Mouse (Mus musculus): ENCODE results near the gene Impdh2. TPM values are rescaled to one million over a fixed set of nuclear protein-coding genes. Genes with fewer than 3 reads are reported as not detected.

Impdh2 gene
- polyA plus RNA-seq, 1 experiment: 70.6 TPM

DNA sequence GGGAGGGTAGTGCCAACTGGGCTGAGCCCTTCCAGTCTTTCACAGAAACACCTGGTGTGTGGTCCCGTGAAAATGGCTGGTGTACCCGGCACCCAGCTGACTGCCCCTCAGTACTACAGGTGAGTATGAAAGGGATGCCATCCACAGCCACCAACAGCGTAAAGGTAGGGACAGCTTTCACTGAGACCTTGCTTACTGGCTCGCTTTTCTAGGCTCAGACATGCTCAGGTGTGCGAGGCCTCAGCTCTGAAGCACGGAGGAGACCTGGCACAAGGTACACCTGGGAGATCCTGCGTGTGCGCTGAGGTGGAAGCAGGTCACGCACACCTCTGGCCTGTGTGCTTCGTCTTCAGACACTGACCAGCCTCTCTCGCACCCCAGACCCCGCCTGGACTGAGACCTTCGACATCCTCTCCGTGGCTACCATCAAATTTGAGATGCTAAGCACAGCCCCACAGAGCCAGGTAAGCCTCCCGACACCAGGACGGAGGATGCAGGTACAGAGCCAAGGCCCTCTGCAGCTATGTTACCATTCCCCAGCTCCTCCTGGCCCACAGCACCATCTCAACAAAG, 11.4 kb downstream of the Impdh2 start:
- Histone ChIP-seq H3K4me1 (ENCODE audit: control insufficient read depth, insufficient read depth, low read length) (peaks cover 4% of the 10 kb centered on the region; the same call in 1 of the 2 replicates), H3K27me3 (ENCODE audit: control insufficient read depth, insufficient read depth, low read length) (no peaks in the 10 kb centered on the region), H3K4me3 (replicated peaks; ENCODE audit: insufficient read depth, low read depth, low read length) (no peak overlapping the region), H3K27ac (ENCODE audit: insufficient read depth, low read length) (no peak overlapping the region)
- no peak for TF ChIP-seq POLR2A (IDR thresholded peaks at IDR 0.05; ENCODE audit: borderline replicate concordance, insufficient read depth, low read length)
- TF ChIP-seq CTCF (IDR thresholded peaks at IDR 0.05; ENCODE audit: borderline replicate concordance, insufficient read depth, low read depth, low read length): no peak
- DNase-seq: no peak
- 90% methylated on average over 16 of the region's 16 CpGs for WGBS

DNA sequence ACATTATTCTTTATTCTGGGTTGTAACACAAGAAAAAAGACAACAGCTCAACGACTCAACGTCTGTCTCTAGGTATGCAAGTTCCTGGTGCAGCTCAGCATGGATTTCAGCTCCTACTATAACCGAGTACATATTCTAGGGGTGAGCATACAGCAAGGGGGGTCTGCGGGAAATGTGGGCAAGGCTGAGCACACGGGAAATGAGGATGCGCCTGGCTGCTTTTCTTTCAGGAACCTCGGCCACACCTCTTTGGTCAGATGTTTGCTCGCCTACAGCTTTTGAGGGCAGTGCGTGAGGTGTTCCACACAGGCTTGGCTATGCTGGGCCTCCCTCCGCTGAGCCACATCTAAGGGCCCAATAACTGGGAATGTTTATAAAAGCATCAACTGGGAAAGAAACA, 12.2 kb downstream of the Impdh2 start:
- WGBS: 77% methylated on average over 10 of the region's 10 CpGs
- H3K27ac ChIP-seq (ENCODE audit: insufficient read depth, low read length): no peak overlapping the region
- no peak for DNase-seq
- TF ChIP-seq CTCF (IDR thresholded peaks at IDR 0.05; ENCODE audit: borderline replicate concordance, insufficient read depth, low read depth, low read length) (no peak), POLR2A (IDR thresholded peaks at IDR 0.05; ENCODE audit: borderline replicate concordance, insufficient read depth, low read length) (no peak)
- H3K27me3 ChIP-seq (ENCODE audit: control insufficient read depth, insufficient read depth, low read length): no peaks in the 10 kb centered on the region
- H3K4me1 ChIP-seq (ENCODE audit: control insufficient read depth, insufficient read depth, low read length): peaks cover 4% of the 10 kb centered on the region; the same call in 1 of the 2 replicates
- no peak overlapping the region for H3K4me3 ChIP-seq (replicated peaks; ENCODE audit: insufficient read depth, low read depth, low read length)

DNA sequence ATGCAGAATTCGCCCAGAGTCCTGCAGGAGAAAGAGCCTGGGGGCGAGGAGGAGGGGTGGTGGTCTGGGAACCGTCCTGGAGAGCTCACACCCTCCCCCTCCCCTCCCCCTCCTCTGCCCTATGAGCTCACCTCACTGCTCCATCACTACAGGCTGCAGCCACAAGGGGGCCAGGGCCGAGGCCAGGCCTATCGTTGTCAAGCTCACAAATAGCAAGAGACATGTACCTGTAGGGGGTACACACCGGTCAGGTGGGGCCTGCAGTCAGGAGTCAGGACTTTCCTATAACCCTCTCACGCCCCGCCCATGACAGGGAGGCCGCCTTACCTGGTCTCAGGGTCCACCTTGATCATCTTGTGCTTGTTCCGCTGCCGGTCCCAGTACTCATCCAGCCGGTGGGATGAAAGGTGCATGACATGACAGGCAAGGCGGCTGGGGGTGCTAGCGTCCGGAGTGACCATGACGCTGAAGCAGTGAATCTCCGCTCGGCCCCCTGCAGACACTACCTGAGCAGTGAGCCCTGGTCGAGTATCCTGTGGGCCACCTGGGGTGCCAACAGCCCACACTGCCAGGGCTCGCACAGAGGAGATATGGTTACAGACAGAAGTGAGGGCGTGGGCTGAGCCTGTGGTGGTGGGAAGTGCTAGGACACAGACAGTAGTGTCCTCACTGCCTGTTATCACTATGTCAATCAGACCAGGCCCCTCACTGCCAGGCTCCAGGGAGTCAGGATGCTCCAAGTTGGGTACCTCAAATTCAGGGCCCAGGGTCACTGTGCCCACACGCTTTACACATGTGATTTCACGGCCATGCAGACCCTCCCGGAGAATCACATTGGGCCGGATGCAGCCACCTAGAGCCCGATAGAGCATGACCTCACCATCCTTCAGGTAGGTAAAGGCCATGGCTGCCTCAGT, 13.9 kb downstream of the Impdh2 start:
- TF ChIP-seq POLR2A (IDR thresholded peaks at IDR 0.05; ENCODE audit: borderline replicate concordance, insufficient read depth, low read length): no peak
- TF ChIP-seq CTCF (IDR thresholded peaks at IDR 0.05; ENCODE audit: borderline replicate concordance, insufficient read depth, low read depth, low read length): peak; percentile 50
- Histone ChIP-seq H3K4me1 (ENCODE audit: control insufficient read depth, insufficient read depth, low read length) (peaks cover 5% of the 10 kb centered on the region), H3K27me3 (ENCODE audit: control insufficient read depth, insufficient read depth, low read length) (no peaks in the 10 kb centered on the region), H3K27ac (ENCODE audit: insufficient read depth, low read length) (no peak overlapping the region), H3K4me3 (replicated peaks; ENCODE audit: insufficient read depth, low read depth, low read length) (no peak overlapping the region)
- WGBS: 49% methylated on average over 26 of the region's 26 CpGs
- peak; percentile 56 to 57 for DNase-seq

DNA sequence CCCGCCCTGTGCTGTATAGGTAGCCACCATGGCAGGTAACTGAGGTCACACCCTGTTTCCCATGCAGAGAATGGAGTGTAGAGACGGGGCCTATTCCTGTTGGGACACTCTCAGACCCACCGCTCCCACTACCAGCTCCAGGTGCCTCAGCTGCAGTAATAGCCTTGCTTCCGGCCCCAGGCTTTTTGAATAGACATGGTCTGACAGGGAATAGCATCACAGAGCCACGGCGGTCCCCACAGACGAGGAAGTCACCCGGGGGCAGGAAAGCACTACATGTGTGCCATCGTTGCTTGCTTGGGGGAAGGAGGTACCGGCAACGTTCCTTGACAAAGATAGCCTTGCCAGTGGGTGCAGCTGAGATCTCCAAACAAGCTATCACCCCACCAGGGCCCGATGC, 14.8 kb downstream of the Impdh2 start:
- Histone ChIP-seq H3K27me3 (ENCODE audit: control insufficient read depth, insufficient read depth, low read length) (no peaks in the 10 kb centered on the region), H3K4me1 (ENCODE audit: control insufficient read depth, insufficient read depth, low read length) (peaks cover 7% of the 10 kb centered on the region), H3K4me3 (replicated peaks; ENCODE audit: insufficient read depth, low read depth, low read length) (no peak overlapping the region), H3K27ac (ENCODE audit: insufficient read depth, low read length) (no peak overlapping the region)
- no peak for DNase-seq
- 81% methylated on average over 12 of the region's 12 CpGs for WGBS
- TF ChIP-seq POLR2A (IDR thresholded peaks at IDR 0.05; ENCODE audit: borderline replicate concordance, insufficient read depth, low read length): no peak
- no peak for TF ChIP-seq CTCF (IDR thresholded peaks at IDR 0.05; ENCODE audit: borderline replicate concordance, insufficient read depth, low read depth, low read length)

DNA sequence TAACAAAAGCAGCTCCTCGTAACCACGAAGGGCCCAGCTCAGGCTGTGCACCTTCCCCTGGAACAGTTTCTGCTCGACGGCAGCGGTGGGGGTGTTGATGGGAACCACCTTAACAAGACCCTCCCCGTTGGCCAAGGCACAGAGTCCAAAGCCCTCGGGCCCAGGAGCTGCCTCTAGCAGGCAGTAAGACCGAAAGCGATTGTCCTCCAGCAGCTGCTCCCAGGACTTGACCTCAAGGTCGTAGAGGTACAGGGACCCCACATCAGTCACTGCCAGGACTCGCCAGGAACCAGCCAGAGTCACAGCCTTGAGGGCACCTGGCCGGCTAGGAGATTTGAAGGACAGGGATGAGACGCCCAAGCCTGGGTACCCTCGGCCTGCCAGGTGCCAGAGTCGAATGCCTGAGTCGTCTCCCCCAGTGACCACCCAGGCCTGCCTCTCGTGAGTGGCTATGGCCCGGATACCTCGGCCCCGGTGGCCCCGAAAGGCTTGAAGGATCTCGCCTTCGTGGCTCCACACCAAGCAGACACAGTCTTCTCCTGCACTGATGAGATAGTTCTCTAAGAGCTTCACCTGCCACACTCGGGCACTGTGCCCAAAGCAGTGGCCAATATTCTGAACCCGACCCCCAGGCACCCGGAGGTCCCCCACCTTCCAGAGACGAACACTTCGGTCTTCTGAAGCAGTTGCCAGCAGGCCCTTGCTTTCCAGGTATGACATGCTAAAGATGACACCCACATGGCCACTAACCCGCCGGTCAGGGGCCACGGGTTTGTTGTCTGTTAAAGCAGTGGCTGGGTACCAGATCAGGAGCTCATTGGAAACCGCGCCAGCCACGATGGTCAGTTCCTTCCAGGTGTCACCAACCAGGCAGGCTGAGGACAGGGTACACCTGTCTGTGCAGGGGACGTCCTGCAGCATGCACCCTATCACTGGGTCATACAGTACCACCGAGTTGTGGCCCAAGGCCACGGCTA, 15.5 kb downstream of the Impdh2 start:
- H3K4me3 ChIP-seq (replicated peaks; ENCODE audit: insufficient read depth, low read depth, low read length): no peak overlapping the region
- H3K4me1 ChIP-seq (ENCODE audit: control insufficient read depth, insufficient read depth, low read length): peaks cover 7% of the 10 kb centered on the region
- WGBS: 75% methylated on average over 37 of the region's 37 CpGs

DNA sequence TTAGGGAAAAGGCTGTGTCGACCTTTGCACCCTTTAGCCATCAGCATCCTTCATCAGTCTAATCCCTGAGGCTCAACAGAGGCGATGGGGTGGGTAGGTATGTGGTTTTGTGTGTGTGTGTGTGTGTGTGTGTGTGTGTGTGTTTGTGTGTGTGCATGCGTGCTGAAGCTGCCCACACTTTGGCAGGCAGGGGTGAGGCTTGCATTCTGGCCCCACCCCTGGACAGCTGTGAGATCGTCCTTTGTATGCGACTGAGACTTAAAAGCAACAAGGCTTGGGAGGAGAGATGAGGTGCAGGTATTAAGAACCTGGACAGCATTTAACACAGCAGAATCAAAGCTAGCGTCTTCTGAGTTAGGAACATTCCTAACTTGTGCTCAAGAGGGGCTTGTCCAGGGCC, 16.9 kb downstream of the Impdh2 start:
- TF ChIP-seq POLR2A (IDR thresholded peaks at IDR 0.05; ENCODE audit: borderline replicate concordance, insufficient read depth, low read length) (no peak), CTCF (IDR thresholded peaks at IDR 0.05; ENCODE audit: borderline replicate concordance, insufficient read depth, low read depth, low read length) (no peak)
- peaks cover 7% of the 10 kb centered on the region for H3K4me1 ChIP-seq (ENCODE audit: control insufficient read depth, insufficient read depth, low read length)
- H3K27me3 ChIP-seq (ENCODE audit: control insufficient read depth, insufficient read depth, low read length): no peaks in the 10 kb centered on the region
- H3K4me3 ChIP-seq (replicated peaks; ENCODE audit: insufficient read depth, low read depth, low read length): no peak overlapping the region
- 43% methylated on average over 6 of the region's 6 CpGs for WGBS
- H3K27ac ChIP-seq (ENCODE audit: insufficient read depth, low read length): no peak overlapping the region
- DNase-seq: no peak

More for the DNA sequence above, 15.5 kb downstream of the Impdh2 start:
- H3K27me3 ChIP-seq (ENCODE audit: control insufficient read depth, insufficient read depth, low read length): no peaks in the 10 kb centered on the region
- DNase-seq: no peak
- no peak overlapping the region for H3K27ac ChIP-seq (ENCODE audit: insufficient read depth, low read length)
- TF ChIP-seq CTCF (IDR thresholded peaks at IDR 0.05; ENCODE audit: borderline replicate concordance, insufficient read depth, low read depth, low read length) (no peak), POLR2A (IDR thresholded peaks at IDR 0.05; ENCODE audit: borderline replicate concordance, insufficient read depth, low read length) (no peak)

DNA sequence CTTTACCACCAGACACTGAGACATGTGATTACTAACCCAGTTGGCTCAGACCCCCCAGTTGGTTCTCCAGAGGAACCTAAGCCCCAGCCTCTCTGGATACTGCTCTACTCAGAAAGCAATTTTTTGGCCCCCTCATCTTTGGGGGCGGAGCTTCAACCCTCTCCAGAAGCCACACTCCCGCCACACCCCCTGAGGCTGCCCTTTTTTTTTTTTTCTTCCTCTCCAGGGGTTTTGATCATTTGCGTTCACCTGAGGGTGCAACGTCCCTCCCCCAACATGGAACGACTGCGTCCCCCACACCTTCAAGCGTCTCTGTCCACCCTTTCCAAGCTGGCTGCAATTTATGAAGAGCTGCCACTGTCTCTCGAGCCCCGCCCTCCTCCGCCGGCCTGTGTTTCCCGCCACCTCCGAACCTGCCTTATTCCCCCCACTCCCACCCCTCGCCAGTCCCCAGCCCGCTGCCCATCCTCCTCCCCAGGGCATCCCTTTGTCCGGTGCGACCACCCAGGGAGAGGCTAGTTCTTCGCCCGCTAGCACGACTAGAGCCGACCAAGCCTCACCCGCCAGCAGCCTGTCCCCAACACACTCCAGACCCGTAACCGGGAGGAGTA, 18.0 kb downstream of the Impdh2 start:
- Histone ChIP-seq H3K27ac (ENCODE audit: insufficient read depth, low read length) (no peak overlapping the region), H3K4me3 (replicated peaks; ENCODE audit: insufficient read depth, low read depth, low read length) (peak overlapping the region; percentile 72), H3K4me1 (ENCODE audit: control insufficient read depth, insufficient read depth, low read length) (peaks cover 7% of the 10 kb centered on the region), H3K27me3 (ENCODE audit: control insufficient read depth, insufficient read depth, low read length) (no peaks in the 10 kb centered on the region)
- TF ChIP-seq CTCF (IDR thresholded peaks at IDR 0.05; ENCODE audit: borderline replicate concordance, insufficient read depth, low read depth, low read length) (no peak), POLR2A (IDR thresholded peaks at IDR 0.05; ENCODE audit: borderline replicate concordance, insufficient read depth, low read length) (no peak)
- under 1% methylated on average over 24 of the region's 24 CpGs for WGBS
- peak; percentile 46 to 52 for DNase-seq
